Mouse (Mus musculus): ENCODE results near the gene Slc26a1. TPM values are rescaled to one million over a fixed set of nuclear protein-coding genes. Genes with fewer than 3 reads are reported as not detected.

Gene Slc26a1
- polyA plus RNA-seq, 1 experiment from 2014 or later = 0.22 TPM

- Histone ChIP-seq H3K9ac (ENCODE audit: low read length) (peak overlapping the region; percentile 92), H3K4me3 (ENCODE audit: low read depth, low read length) (peak overlapping the region; percentile 92), H3K27ac (replicated peaks) (peak overlapping the region; percentile 61), H3K36me3 (ENCODE audit: control insufficient read depth, insufficient read depth, low read length) (0 out of 2 replicates have a peak, but pooled peaks cover 4% of the 10 kb centered on the region), H3K4me1 (replicated peaks; ENCODE audit: control insufficient read depth, insufficient read depth) (peaks cover 5% of the 10 kb centered on the region), H3K4me2 (replicated peaks; ENCODE audit: low read depth) (peak overlapping the region; percentile 93), H3K27me3 (ENCODE audit: control insufficient read depth, insufficient read depth, low read length) (no peaks in the 10 kb centered on the region), H3K9me3 (ENCODE audit: control insufficient read depth, low read length) (no peaks in the 10 kb centered on the region)
- peak; percentile 94 for DNase-seq (ENCODE audit: low spot score)
- 13% methylated on average over 36 of the region's 36 CpGs for WGBS
- TF ChIP-seq EP300 (optimal IDR thresholded peaks at IDR 0.05) (no peak), CTCF (IDR thresholded peaks at IDR 0.05; ENCODE audit: low read depth) (no peak)
- ATAC-seq (ENCODE audit: low FRiP score, low TSS enrichment) = peak; percentile 98
These were observed 14.6 kb downstream of the Slc26a1 start for GRCm38 (mm10) chr5:108660632-108661268.

GRCm38 (mm10) chr5:108659698-108660631, 15.4 kb downstream of the Slc26a1 start, which contains the start of gene Idua:
Gene Idua (plus strand): TSS chr5:108660331.
- WGBS = 8% methylated on average over 24 of the region's 24 CpGs

GRCm38 (mm10) chr5:108658611-108659010, 16.8 kb downstream of the Slc26a1 start:
- H3K9me3 ChIP-seq (ENCODE audit: control insufficient read depth, low read length) = no peaks in the 10 kb centered on the region
- 85% methylated on average over 1 of the region's 1 CpGs for WGBS
- peaks cover 11% of the 10 kb centered on the region; the same call in 1 of the 2 replicates for H3K36me3 ChIP-seq (ENCODE audit: control insufficient read depth, insufficient read depth, low read length)
- no peaks in the 10 kb centered on the region for H3K27me3 ChIP-seq (ENCODE audit: control insufficient read depth, insufficient read depth, low read length)
- DNase-seq (ENCODE audit: low spot score) (no peak), ATAC-seq (ENCODE audit: low FRiP score, low TSS enrichment) (no peak)
- H3K4me3 ChIP-seq (ENCODE audit: low read depth, low read length) = no peak overlapping the region
- H3K4me2 ChIP-seq (replicated peaks; ENCODE audit: low read depth) = no peak overlapping the region
- H3K9ac ChIP-seq (ENCODE audit: low read length) = no peak overlapping the region
- H3K27ac ChIP-seq (replicated peaks) = no peak overlapping the region
- peaks cover 5% of the 10 kb centered on the region for H3K4me1 ChIP-seq (replicated peaks; ENCODE audit: control insufficient read depth, insufficient read depth)
- TF ChIP-seq EP300 (optimal IDR thresholded peaks at IDR 0.05) (no peak), CTCF (IDR thresholded peaks at IDR 0.05; ENCODE audit: low read depth) (no peak)

More at GRCm38 (mm10) chr5:108659698-108660631, 15.4 kb downstream of the Slc26a1 start, which contains the start of gene Idua:
- no peak for TF ChIP-seq CTCF (IDR thresholded peaks at IDR 0.05; ENCODE audit: low read depth)
- no peak for TF ChIP-seq EP300 (optimal IDR thresholded peaks at IDR 0.05)
- no peaks in the 10 kb centered on the region for H3K9me3 ChIP-seq (ENCODE audit: control insufficient read depth, low read length)
- H3K4me2 ChIP-seq (replicated peaks; ENCODE audit: low read depth) = peak within 1 kb of the TSS; percentile 93
- ATAC-seq (ENCODE audit: low FRiP score, low TSS enrichment) (peak; percentile 61), DNase-seq (ENCODE audit: low spot score) (no peak)
- peak within 1 kb of the TSS; percentile 61 for H3K27ac ChIP-seq (replicated peaks)
- H3K4me1 ChIP-seq (replicated peaks; ENCODE audit: control insufficient read depth, insufficient read depth) = peaks cover 5% of the 10 kb centered on the region
- H3K27me3 ChIP-seq (ENCODE audit: control insufficient read depth, insufficient read depth, low read length) = no peaks in the 10 kb centered on the region
- peak within 1 kb of the TSS; percentile 92 for H3K4me3 ChIP-seq (ENCODE audit: low read depth, low read length)
- H3K9ac ChIP-seq (ENCODE audit: low read length) = peak within 1 kb of the TSS; percentile 92
- 0 out of 2 replicates have a peak, but pooled peaks cover 5% of the 10 kb centered on the region for H3K36me3 ChIP-seq (ENCODE audit: control insufficient read depth, insufficient read depth, low read length)

- Histone ChIP-seq H3K4me1 (replicated peaks; ENCODE audit: control insufficient read depth, insufficient read depth) (peaks cover 5% of the 10 kb centered on the region), H3K4me3 (ENCODE audit: low read depth, low read length) (no peak overlapping the region), H3K9ac (ENCODE audit: low read length) (no peak overlapping the region), H3K9me3 (ENCODE audit: control insufficient read depth, low read length) (no peaks in the 10 kb centered on the region), H3K4me2 (replicated peaks; ENCODE audit: low read depth) (no peak overlapping the region), H3K27me3 (ENCODE audit: control insufficient read depth, insufficient read depth, low read length) (no peaks in the 10 kb centered on the region), H3K27ac (replicated peaks) (no peak overlapping the region), H3K36me3 (ENCODE audit: control insufficient read depth, insufficient read depth, low read length) (peaks cover 16% of the 10 kb centered on the region; the same call in 1 of the 2 replicates)
- WGBS = 70% methylated on average over 5 of the region's 5 CpGs
- no peak for TF ChIP-seq EP300 (optimal IDR thresholded peaks at IDR 0.05)
- TF ChIP-seq CTCF (IDR thresholded peaks at IDR 0.05; ENCODE audit: low read depth) = no peak
- DNase-seq (ENCODE audit: low spot score) (no peak), ATAC-seq (ENCODE audit: low FRiP score, low TSS enrichment) (no peak)
These were observed 18.0 kb downstream of the Slc26a1 start for GRCm38 (mm10) chr5:108657406-108657805.

GRCm38 (mm10) chr5:108655891-108656650, 19.3 kb downstream of the Slc26a1 start:
- Histone ChIP-seq H3K27me3 (ENCODE audit: control insufficient read depth, insufficient read depth, low read length) (no peaks in the 10 kb centered on the region), H3K9me3 (ENCODE audit: control insufficient read depth, low read length) (no peaks in the 10 kb centered on the region), H3K27ac (replicated peaks) (no peak overlapping the region), H3K4me2 (replicated peaks; ENCODE audit: low read depth) (no peak overlapping the region), H3K4me1 (replicated peaks; ENCODE audit: control insufficient read depth, insufficient read depth) (peaks cover 5% of the 10 kb centered on the region), H3K36me3 (ENCODE audit: control insufficient read depth, insufficient read depth, low read length) (peaks cover 16% of the 10 kb centered on the region; the same call in 1 of the 2 replicates), H3K9ac (ENCODE audit: low read length) (no peak overlapping the region), H3K4me3 (ENCODE audit: low read depth, low read length) (no peak overlapping the region)
- DNase-seq (ENCODE audit: low spot score) (no peak), ATAC-seq (ENCODE audit: low FRiP score, low TSS enrichment) (no peak)
- no peak for TF ChIP-seq EP300 (optimal IDR thresholded peaks at IDR 0.05)
- no peak for TF ChIP-seq CTCF (IDR thresholded peaks at IDR 0.05; ENCODE audit: low read depth)
- WGBS = 89% methylated on average over 15 of the region's 15 CpGs

Data from stomach, postnatal 0 days (tissue).